Mouse (Mus musculus) thymus, postnatal 25 days (tissue): ENCODE data around the gene Ccdc12.

Source experiments
- DNase-seq: peaks from one replicate; pipeline ENCODE4 v3.0.0; 2022

The Ccdc12 gene

GRCm38 (mm10) chr9:110745752-110746151, 89.4 kb downstream of the Ccdc12 start:
- DNase-seq = no peak

- no peak for DNase-seq
Measured at GRCm38 (mm10) chr9:110746238-110746637, 89.9 kb downstream of the Ccdc12 start.

- DNase-seq = no peak
Measured at GRCm38 (mm10) chr9:110746961-110747360, 90.7 kb downstream of the Ccdc12 start, which contains the start of gene Pth1r. TSS of gene Pth1r (minus strand) at chr9:110747145.

- DNase-seq = no peak
Measured at GRCm38 (mm10) chr9:110748451-110748850, 92.1 kb downstream of the Ccdc12 start.

- no peak for DNase-seq
Measured at GRCm38 (mm10) chr9:110750404-110751187, 94.3 kb downstream of the Ccdc12 start.

GRCm38 (mm10) chr9:110751412-110751811, 95.1 kb downstream of the Ccdc12 start:
- DNase-seq = no peak

GRCm38 (mm10) chr9:110752917-110753435, 96.7 kb downstream of the Ccdc12 start:
- no peak for DNase-seq

GRCm38 (mm10) chr9:110753773-110754172, 97.5 kb downstream of the Ccdc12 start:
- DNase-seq = no peak

GRCm38 (mm10) chr9:110757816-110758215, 101.5 kb downstream of the Ccdc12 start:
- no peak for DNase-seq

GRCm38 (mm10) chr9:110758605-110759004, 102.3 kb downstream of the Ccdc12 start:
- no peak for DNase-seq

- DNase-seq = peak; percentile 32
Measured at GRCm38 (mm10) chr9:110759265-110759664, 103.0 kb downstream of the Ccdc12 start.

- DNase-seq = no peak
Measured at GRCm38 (mm10) chr9:110760886-110761285, 104.6 kb downstream of the Ccdc12 start.
